Mouse (Mus musculus): Measurements from ENCODE around the gene Ccl9. TPM values are rescaled to one million over a fixed set of nuclear protein-coding genes. Genes with fewer than 3 reads are reported as not detected.
"Not testable (repeated sequence)": the region's sequence is repeated elsewhere in the genome, so short reads cannot be mapped to it uniquely, and the experiment has no call there.

Ccl9 gene
- total and polyA plus RNA-seq, 2 experiments: 45.5 to 92.1 TPM

- 81% methylated on average over 6 of the region's 6 CpGs for WGBS
- Histone ChIP-seq H3K27ac (replicated peaks; ENCODE audit: insufficient read depth, low read depth, low read length) (no peak overlapping the region), H3K36me3 (ENCODE audit: control insufficient read depth, insufficient read depth, low read length) (no peaks in the 10 kb centered on the region), H3K27me3 (ENCODE audit: control insufficient read depth, insufficient read depth, low read length) (no peaks in the 10 kb centered on the region), H3K79me2 (ENCODE audit: control insufficient read depth, insufficient read depth, low read length) (no peaks in the 10 kb centered on the region), H3K4me3 (ENCODE audit: insufficient read depth, low read depth, low read length) (no peak overlapping the region), H3K9ac (ENCODE audit: low read depth, low read length) (no peak overlapping the region), H3K4me1 (ENCODE audit: control insufficient read depth, insufficient read depth, low read length) (peaks cover 8% of the 10 kb centered on the region)
- DNase-seq (ENCODE audit: extremely low read depth, low read depth, low spot score): no peak
- TF ChIP-seq CTCF (IDR thresholded peaks at IDR 0.05; ENCODE audit: low read depth, low read length) (no peak), POLR2A (IDR thresholded peaks at IDR 0.05; ENCODE audit: extremely low read depth, insufficient read depth, low read length) (no peak)
Observed at GRCm38 (mm10) chr11:83560405-83560804, 18.0 kb downstream of the Ccl9 start.

GRCm38 (mm10) chr11:83557074-83557473 lies 21.4 kb downstream of the Ccl9 start:
- Histone ChIP-seq H3K36me3 (ENCODE audit: control insufficient read depth, insufficient read depth, low read length) (no peaks in the 10 kb centered on the region), H3K4me3 (ENCODE audit: insufficient read depth, low read depth, low read length) (no peak overlapping the region)
- WGBS: 89% methylated on average over 10 of the region's 10 CpGs

DNA sequence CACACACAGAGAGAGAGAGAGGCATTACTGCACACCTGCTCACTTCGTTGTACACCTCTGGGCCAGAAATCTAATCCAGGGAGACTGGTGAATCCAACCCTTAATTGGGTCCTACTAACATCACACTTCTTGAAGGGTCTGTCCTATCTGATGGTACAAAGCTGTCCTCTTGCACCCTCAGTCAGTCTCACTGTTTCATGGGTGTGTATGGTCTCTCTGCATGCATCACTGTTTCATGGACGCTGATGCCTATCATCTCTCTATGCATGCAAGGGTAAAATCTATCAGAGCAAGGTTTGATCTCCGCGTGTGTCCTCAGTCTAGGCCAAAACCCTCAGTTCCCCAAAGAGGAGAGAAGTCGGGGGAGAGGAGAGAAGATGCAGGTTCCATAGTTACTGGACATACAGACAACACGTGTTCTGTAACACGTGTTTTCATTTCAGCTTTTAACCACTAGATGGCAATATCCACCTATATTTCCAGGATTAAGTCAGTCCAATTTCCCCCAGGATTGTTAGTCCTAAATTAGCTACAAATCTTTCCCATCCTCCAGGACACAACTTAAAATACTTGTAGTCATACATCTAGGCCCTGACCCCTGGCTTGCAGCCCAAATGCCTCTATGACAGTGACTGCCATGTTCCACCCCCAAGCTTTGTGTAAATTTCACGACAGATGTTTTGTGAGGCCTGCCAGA lies 22.2 kb downstream of the Ccl9 start:
- peak; percentile 70 for DNase-seq (ENCODE audit: extremely low read depth, low read depth, low spot score)
- Histone ChIP-seq H3K36me3 (ENCODE audit: control insufficient read depth, insufficient read depth, low read length) (no peaks in the 10 kb centered on the region), H3K4me1 (ENCODE audit: control insufficient read depth, insufficient read depth, low read length) (no peaks in the 10 kb centered on the region), H3K79me2 (ENCODE audit: control insufficient read depth, insufficient read depth, low read length) (no peaks in the 10 kb centered on the region), H3K27ac (replicated peaks; ENCODE audit: insufficient read depth, low read depth, low read length) (no peak overlapping the region), H3K27me3 (ENCODE audit: control insufficient read depth, insufficient read depth, low read length) (no peaks in the 10 kb centered on the region), H3K9ac (ENCODE audit: low read depth, low read length) (no peak overlapping the region), H3K4me3 (ENCODE audit: insufficient read depth, low read depth, low read length) (no peak overlapping the region)
- WGBS: 28% methylated on average over 8 of the region's 8 CpGs
- TF ChIP-seq CTCF (IDR thresholded peaks at IDR 0.05; ENCODE audit: low read depth, low read length): peak; percentile 34; the same call in 1 of the 2 replicates
- TF ChIP-seq POLR2A (IDR thresholded peaks at IDR 0.05; ENCODE audit: extremely low read depth, insufficient read depth, low read length): no peak

More at GRCm38 (mm10) chr11:83557074-83557473, 21.4 kb downstream of the Ccl9 start:
- H3K79me2 ChIP-seq (ENCODE audit: control insufficient read depth, insufficient read depth, low read length): no peaks in the 10 kb centered on the region
- H3K27me3 ChIP-seq (ENCODE audit: control insufficient read depth, insufficient read depth, low read length): no peaks in the 10 kb centered on the region
- H3K9ac ChIP-seq (ENCODE audit: low read depth, low read length): no peak overlapping the region
- peaks cover 3% of the 10 kb centered on the region; the same call in 1 of the 2 replicates for H3K4me1 ChIP-seq (ENCODE audit: control insufficient read depth, insufficient read depth, low read length)
- DNase-seq (ENCODE audit: extremely low read depth, low read depth, low spot score): no peak
- no peak for TF ChIP-seq POLR2A (IDR thresholded peaks at IDR 0.05; ENCODE audit: extremely low read depth, insufficient read depth, low read length)
- TF ChIP-seq CTCF (IDR thresholded peaks at IDR 0.05; ENCODE audit: low read depth, low read length): no peak
- no peak overlapping the region for H3K27ac ChIP-seq (replicated peaks; ENCODE audit: insufficient read depth, low read depth, low read length)

GRCm38 (mm10) chr11:83551668-83552067 lies 26.8 kb downstream of the Ccl9 start:
- no peaks in the 10 kb centered on the region for H3K79me2 ChIP-seq (ENCODE audit: control insufficient read depth, insufficient read depth, low read length)
- no peak for TF ChIP-seq CTCF (IDR thresholded peaks at IDR 0.05; ENCODE audit: low read depth, low read length)
- TF ChIP-seq POLR2A (IDR thresholded peaks at IDR 0.05; ENCODE audit: extremely low read depth, insufficient read depth, low read length): no peak
- 83% methylated on average over 5 of the region's 5 CpGs for WGBS
- no peak overlapping the region for H3K4me3 ChIP-seq (ENCODE audit: insufficient read depth, low read depth, low read length)
- H3K27ac ChIP-seq (replicated peaks; ENCODE audit: insufficient read depth, low read depth, low read length): no peak overlapping the region
- no peaks in the 10 kb centered on the region for H3K36me3 ChIP-seq (ENCODE audit: control insufficient read depth, insufficient read depth, low read length)
- DNase-seq (ENCODE audit: extremely low read depth, low read depth, low spot score): no peak
- H3K27me3 ChIP-seq (ENCODE audit: control insufficient read depth, insufficient read depth, low read length): no peaks in the 10 kb centered on the region
- no peaks in the 10 kb centered on the region for H3K4me1 ChIP-seq (ENCODE audit: control insufficient read depth, insufficient read depth, low read length)
- no peak overlapping the region for H3K9ac ChIP-seq (ENCODE audit: low read depth, low read length)

DNA sequence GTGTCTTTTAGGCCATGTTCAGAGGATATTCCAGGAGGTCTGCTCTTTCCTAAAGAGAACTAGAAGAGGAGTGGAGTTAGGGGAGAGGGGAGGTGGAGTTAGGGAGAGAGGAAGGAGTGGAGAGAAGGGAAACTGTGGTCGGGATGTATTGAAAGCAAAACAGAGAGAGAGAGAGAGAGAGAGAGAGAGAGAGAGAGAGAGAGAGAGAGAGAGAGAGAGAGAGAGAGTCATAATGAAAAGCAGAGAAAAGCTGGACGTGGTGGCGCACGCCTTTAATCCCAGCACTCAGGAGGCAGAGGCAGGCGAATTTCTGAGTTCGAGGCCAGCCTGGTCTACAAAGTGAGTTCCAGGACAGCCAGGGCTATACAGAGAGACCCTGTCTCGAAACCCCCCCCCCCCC lies 27.4 kb downstream of the Ccl9 start:
- 84% methylated on average over 7 of the region's 7 CpGs for WGBS
- not testable (repeated sequence) for H3K4me3 ChIP-seq (ENCODE audit: insufficient read depth, low read depth, low read length); H3K27me3 ChIP-seq (ENCODE audit: control insufficient read depth, insufficient read depth, low read length); H3K79me2 ChIP-seq (ENCODE audit: control insufficient read depth, insufficient read depth, low read length); H3K36me3 ChIP-seq (ENCODE audit: control insufficient read depth, insufficient read depth, low read length); DNase-seq (ENCODE audit: extremely low read depth, low read depth, low spot score); H3K4me1 ChIP-seq (ENCODE audit: control insufficient read depth, insufficient read depth, low read length); H3K27ac ChIP-seq (replicated peaks; ENCODE audit: insufficient read depth, low read depth, low read length); H3K9ac ChIP-seq (ENCODE audit: low read depth, low read length)

GRCm38 (mm10) chr11:83550186-83550632 lies 28.2 kb downstream of the Ccl9 start:
- WGBS: 74% methylated on average over 5 of the region's 5 CpGs
- no peak overlapping the region for H3K27ac ChIP-seq (replicated peaks; ENCODE audit: insufficient read depth, low read depth, low read length)
- TF ChIP-seq CTCF (IDR thresholded peaks at IDR 0.05; ENCODE audit: low read depth, low read length): no peak
- TF ChIP-seq POLR2A (IDR thresholded peaks at IDR 0.05; ENCODE audit: extremely low read depth, insufficient read depth, low read length): no peak

More at GRCm38 (mm10) chr11:83550186-83550632, 28.2 kb downstream of the Ccl9 start:
- Histone ChIP-seq H3K36me3 (ENCODE audit: control insufficient read depth, insufficient read depth, low read length) (no peaks in the 10 kb centered on the region), H3K4me3 (ENCODE audit: insufficient read depth, low read depth, low read length) (no peak overlapping the region), H3K79me2 (ENCODE audit: control insufficient read depth, insufficient read depth, low read length) (no peaks in the 10 kb centered on the region), H3K27me3 (ENCODE audit: control insufficient read depth, insufficient read depth, low read length) (no peaks in the 10 kb centered on the region), H3K4me1 (ENCODE audit: control insufficient read depth, insufficient read depth, low read length) (no peaks in the 10 kb centered on the region), H3K9ac (ENCODE audit: low read depth, low read length) (no peak overlapping the region)
- no peak for DNase-seq (ENCODE audit: extremely low read depth, low read depth, low spot score)
